Mouse (Mus musculus) liver, adult 2 months (tissue): ENCODE results near the gene AI481877.

Experiments used
- CTCF ChIP-seq: fragments of 200-500 bp; IDR thresholded peaks from 2 replicates; pipeline ENCODE4 v1.5.1; 2011; ENCODE audit warnings: low read depth, low read length, control low read depth
- POLR2A ChIP-seq: fragments of 200-500 bp; IDR thresholded peaks from 2 replicates; pipeline ENCODE4 v1.6.1; 2011; ENCODE audit warnings: low read length, control low read depth; ENCODE audit not compliant: insufficient read depth; ENCODE audit errors: extremely low read depth

- TF ChIP-seq POLR2A: peak; percentile 80
- TF ChIP-seq CTCF: no peak
These were observed 135.6 kb downstream of the AI481877 start, which contains the start of gene Gm20503 for GRCm38 (mm10) chr4:59002948-59003805.
